Mouse (Mus musculus) heart, postnatal 0 days (tissue): ENCODE data around the gene Cacfd1.

Source experiments
- CTCF ChIP-seq: IDR thresholded peaks from 2 replicates; pipeline ENCODE4 v1.5.1; 2016; ENCODE audit warnings: antibody characterized with exemption, control low read depth, low read depth
- EP300 ChIP-seq: IDR thresholded peaks from 2 replicates; pipeline ENCODE4 v1.6.1; 2016; ENCODE audit warnings: antibody characterized with exemption, low read depth

- TF ChIP-seq EP300 (no peak), CTCF (no peak)
These were observed 57.4 kb downstream of the Cacfd1 start for GRCm38 (mm10) chr2:27067124-27067523.
